Mouse (Mus musculus) stomach, embryonic 15.5 days (tissue): ENCODE measurements around the gene Ccnf. TPM values are rescaled to one million over a fixed set of nuclear protein-coding genes. Genes with fewer than 3 reads are reported as not detected.

Source experiments
- ATAC-seq: fragments of 200-750 bp; cut with Nextera tagmentation; 2 replicates; pipeline ENCODE4 v1.8.0; 2017; ENCODE audit warnings: low read depth, moderate number of reproducible peaks, moderate TSS enrichment; ENCODE audit not compliant: insufficient read depth, low FRiP score
- H3K27ac ChIP-seq: fragments of 300-500 bp; sonication (generic); 2 replicates; pipeline ENCODE4 v1.5.1; 2015; ENCODE audit warnings: mild to moderate bottlenecking, inconsistent platforms
- H3K27me3 ChIP-seq: fragments of 300-500 bp; sonication (generic); replicated peaks from 2 replicates; pipeline ENCODE4 v1.6.1; 2015; ENCODE audit warnings: inconsistent platforms
- H3K36me3 ChIP-seq: fragments of 300-500 bp; sonication (generic); 2 replicates; pipeline ENCODE4 v1.6.1; 2015; ENCODE audit warnings: inconsistent platforms
- H3K4me1 ChIP-seq: fragments of 300-500 bp; sonication (generic); 2 replicates; pipeline ENCODE4 v1.6.1; 2015; ENCODE audit warnings: inconsistent platforms
- H3K4me2 ChIP-seq: fragments of 300-500 bp; sonication (generic); 2 replicates; pipeline ENCODE4 v1.6.1; 2015; ENCODE audit warnings: mild to moderate bottlenecking, inconsistent platforms
- H3K4me3 ChIP-seq: fragments of 300-500 bp; sonication (generic); replicated peaks from 2 replicates; pipeline ENCODE4 v1.5.1; 2015; ENCODE audit warnings: inconsistent platforms
- H3K9ac ChIP-seq: fragments of 300-500 bp; sonication (generic); 2 replicates; pipeline ENCODE4 v1.6.1; 2015; ENCODE audit warnings: inconsistent platforms
- H3K9me3 ChIP-seq: fragments of 300-500 bp; sonication (generic); 2 replicates; pipeline ENCODE4 v1.6.1; 2016; ENCODE audit warnings: inconsistent platforms
- WGBS: fragments of 180-500 bp; shearing (Covaris S2); methylation state at CpG from one replicate; pipeline ENCODE4 v1.1.7; 2015; 5-methylcytosine and 5-hydroxymethylcytosine counted together
- polyA plus RNA-seq: library from polyadenylated mRNA; unstranded; fragments of >200 nt; fragmentation: Nextera tagmentation; extraction: Ambion mirVana; gene quantifications from 2 replicates; pipeline ENCODE4 v1.2.1, GENCODE M21; 2015

Gene Ccnf
- polyA plus RNA-seq, 1 experiment from 2014 or later, result 54.2 TPM

- H3K27me3 ChIP-seq, result no peaks in the 10 kb centered on the region
- H3K4me1 ChIP-seq, result no peaks in the 10 kb centered on the region
- no peak overlapping the region for H3K4me2 ChIP-seq
- H3K36me3 ChIP-seq, result no peaks in the 10 kb centered on the region
- no peaks in the 10 kb centered on the region for H3K9me3 ChIP-seq
- H3K9ac ChIP-seq, result no peak overlapping the region
- WGBS, result 49% methylated on average over 4 of the region's 4 CpGs
- ATAC-seq, result no peak
- no peak overlapping the region for H3K4me3 ChIP-seq
- H3K27ac ChIP-seq, result no peak overlapping the region
Observed at GRCm38 (mm10) chr17:24258981-24259380, 7.7 kb upstream of the Ccnf start.

GRCm38 (mm10) chr17:24252329-24252728 is 1.0 kb upstream of the Ccnf start:
- Histone ChIP-seq H3K9ac (no peak overlapping the region), H3K27ac (no peak overlapping the region), H3K9me3 (no peaks in the 10 kb centered on the region), H3K4me1 (peaks cover 13% of the 10 kb centered on the region), H3K4me3 (no peak overlapping the region), H3K36me3 (peaks cover 16% of the 10 kb centered on the region), H3K4me2 (no peak overlapping the region; the same call in 1 of the 2 replicates), H3K27me3 (no peaks in the 10 kb centered on the region)
- WGBS, result 96% methylated on average over 2 of the region's 2 CpGs
- ATAC-seq, result no peak

- Histone ChIP-seq H3K27me3 (no peaks in the 10 kb centered on the region), H3K36me3 (peaks cover 20% of the 10 kb centered on the region), H3K4me3 (peak overlapping the region; percentile 82), H3K4me1 (peaks cover 13% of the 10 kb centered on the region), H3K27ac (peak overlapping the region; percentile 62; the same call in 1 of the 2 replicates), H3K9ac (peak overlapping the region; percentile 64), H3K4me2 (peak overlapping the region; percentile 73), H3K9me3 (no peaks in the 10 kb centered on the region)
- WGBS, result under 1% methylated on average over 32 of the region's 32 CpGs
- ATAC-seq, result no peak
Observed at GRCm38 (mm10) chr17:24250988-24251319, 330 bp downstream of the Ccnf start.

GRCm38 (mm10) chr17:24248641-24249040 is 2.6 kb downstream of the Ccnf start:
- H3K4me2 ChIP-seq, result no peak overlapping the region
- H3K27me3 ChIP-seq, result no peaks in the 10 kb centered on the region
- H3K27ac ChIP-seq, result no peak overlapping the region
- no peaks in the 10 kb centered on the region for H3K9me3 ChIP-seq
- no peak for ATAC-seq
- whole genome bisulfite sequencing, result 100% methylated on average over 2 of the region's 2 CpGs
- H3K9ac ChIP-seq, result no peak overlapping the region
- H3K36me3 ChIP-seq, result peaks cover 37% of the 10 kb centered on the region
- H3K4me1 ChIP-seq, result peaks cover 13% of the 10 kb centered on the region
- no peak overlapping the region for H3K4me3 ChIP-seq

- H3K36me3 ChIP-seq, result peaks cover 71% of the 10 kb centered on the region
- no peak overlapping the region for H3K27ac ChIP-seq
- H3K27me3 ChIP-seq, result no peaks in the 10 kb centered on the region
- H3K9ac ChIP-seq, result no peak overlapping the region
- no peaks in the 10 kb centered on the region for H3K9me3 ChIP-seq
- no peak overlapping the region for H3K4me3 ChIP-seq
- WGBS, result 98% methylated on average over 8 of the region's 8 CpGs
- H3K4me2 ChIP-seq, result no peak overlapping the region
- no peak for ATAC-seq
- no peaks in the 10 kb centered on the region for H3K4me1 ChIP-seq
Observed at GRCm38 (mm10) chr17:24244061-24244460, 7.2 kb downstream of the Ccnf start.

- no peak overlapping the region for H3K4me3 ChIP-seq
- ATAC-seq, result no peak
- peaks cover 70% of the 10 kb centered on the region for H3K36me3 ChIP-seq
- H3K27me3 ChIP-seq, result no peaks in the 10 kb centered on the region
- H3K9ac ChIP-seq, result no peak overlapping the region
- 84% methylated on average over 4 of the region's 4 CpGs for WGBS
- H3K4me2 ChIP-seq, result no peak overlapping the region
- H3K9me3 ChIP-seq, result no peaks in the 10 kb centered on the region
- H3K27ac ChIP-seq, result no peak overlapping the region
- no peaks in the 10 kb centered on the region for H3K4me1 ChIP-seq
Observed at GRCm38 (mm10) chr17:24243311-24243969, 7.8 kb downstream of the Ccnf start.

- Histone ChIP-seq H3K27ac (no peak overlapping the region), H3K36me3 (peaks cover 64% of the 10 kb centered on the region), H3K9ac (no peak overlapping the region), H3K27me3 (no peaks in the 10 kb centered on the region), H3K4me1 (no peaks in the 10 kb centered on the region), H3K4me2 (no peak overlapping the region), H3K9me3 (no peaks in the 10 kb centered on the region), H3K4me3 (no peak overlapping the region)
- ATAC-seq, result no peak
- 95% methylated on average over 7 of the region's 7 CpGs for WGBS
Observed at GRCm38 (mm10) chr17:24236921-24237320, 14.4 kb downstream of the Ccnf start.

GRCm38 (mm10) chr17:24236479-24236878 is 14.8 kb downstream of the Ccnf start:
- H3K4me2 ChIP-seq, result no peak overlapping the region
- ATAC-seq, result no peak
- no peak overlapping the region for H3K27ac ChIP-seq
- 97% methylated on average over 1 of the region's 1 CpGs for WGBS
- no peaks in the 10 kb centered on the region for H3K9me3 ChIP-seq
- H3K4me1 ChIP-seq, result no peaks in the 10 kb centered on the region
- no peak overlapping the region for H3K9ac ChIP-seq
- H3K4me3 ChIP-seq, result no peak overlapping the region
- H3K36me3 ChIP-seq, result peaks cover 66% of the 10 kb centered on the region
- no peaks in the 10 kb centered on the region for H3K27me3 ChIP-seq

- H3K36me3 ChIP-seq, result peaks cover 70% of the 10 kb centered on the region
- H3K4me2 ChIP-seq, result no peak overlapping the region
- no peaks in the 10 kb centered on the region for H3K9me3 ChIP-seq
- no peaks in the 10 kb centered on the region for H3K27me3 ChIP-seq
- ATAC-seq, result no peak
- no peak overlapping the region for H3K27ac ChIP-seq
- H3K9ac ChIP-seq, result no peak overlapping the region
- no peak overlapping the region for H3K4me3 ChIP-seq
- 81% methylated on average over 7 of the region's 7 CpGs for WGBS
- no peaks in the 10 kb centered on the region for H3K4me1 ChIP-seq
Observed at GRCm38 (mm10) chr17:24227941-24228340, 23.3 kb downstream of the Ccnf start.

GRCm38 (mm10) chr17:24226721-24227120 is 24.6 kb downstream of the Ccnf start:
- Histone ChIP-seq H3K4me3 (no peak overlapping the region), H3K27ac (no peak overlapping the region), H3K9me3 (no peaks in the 10 kb centered on the region), H3K27me3 (no peaks in the 10 kb centered on the region), H3K4me1 (no peaks in the 10 kb centered on the region), H3K9ac (no peak overlapping the region), H3K36me3 (peaks cover 70% of the 10 kb centered on the region), H3K4me2 (no peak overlapping the region)
- no peak for ATAC-seq
- WGBS, result 91% methylated on average over 8 of the region's 8 CpGs

GRCm38 (mm10) chr17:24225851-24226250 is 25.4 kb downstream of the Ccnf start:
- WGBS, result 88% methylated on average over 5 of the region's 5 CpGs

GRCm38 (mm10) chr17:24224741-24225140 is 26.5 kb downstream of the Ccnf start:
- no peaks in the 10 kb centered on the region for H3K27me3 ChIP-seq
- H3K36me3 ChIP-seq, result peaks cover 53% of the 10 kb centered on the region
- no peaks in the 10 kb centered on the region for H3K9me3 ChIP-seq
- no peak overlapping the region for H3K4me2 ChIP-seq
- H3K4me1 ChIP-seq, result peaks cover 4% of the 10 kb centered on the region
- ATAC-seq, result no peak
- 83% methylated on average over 10 of the region's 10 CpGs for WGBS
- no peak overlapping the region for H3K27ac ChIP-seq
- no peak overlapping the region for H3K4me3 ChIP-seq
- no peak overlapping the region for H3K9ac ChIP-seq

More at GRCm38 (mm10) chr17:24225851-24226250, 25.4 kb downstream of the Ccnf start:
- Histone ChIP-seq H3K9me3 (no peaks in the 10 kb centered on the region), H3K36me3 (peaks cover 64% of the 10 kb centered on the region), H3K27ac (no peak overlapping the region), H3K4me2 (no peak overlapping the region), H3K4me1 (no peaks in the 10 kb centered on the region), H3K4me3 (no peak overlapping the region), H3K9ac (no peak overlapping the region), H3K27me3 (no peaks in the 10 kb centered on the region)
- peak; percentile 78; the same call in 1 of the 2 replicates for ATAC-seq

- ATAC-seq, result no peak
- Histone ChIP-seq H3K36me3 (peaks cover 51% of the 10 kb centered on the region), H3K27me3 (no peaks in the 10 kb centered on the region), H3K4me1 (peaks cover 9% of the 10 kb centered on the region), H3K27ac (no peak overlapping the region), H3K4me3 (no peak overlapping the region), H3K9ac (no peak overlapping the region), H3K9me3 (no peaks in the 10 kb centered on the region), H3K4me2 (no peak overlapping the region)
- WGBS, result 83% methylated on average over 5 of the region's 5 CpGs
Observed at GRCm38 (mm10) chr17:24223513-24223912, 27.8 kb downstream of the Ccnf start.
